Mouse (Mus musculus) monocyte, adult 5-6 weeks (primary cell): ENCODE measurements around the gene Gm10096. TPM values are rescaled to one million over a fixed set of nuclear protein-coding genes. Genes with fewer than 3 reads are reported as not detected.
"Not testable (repeated sequence)": the region's sequence is repeated elsewhere in the genome, so short reads cannot be mapped to it uniquely, and the experiment has no call there.

Experiments
- ATAC-seq: fragments of 153-309, 156-312 bp; replicated peaks from 2 replicates; pipeline ENCODE4 v1.8.0; 2017; ENCODE audit warnings: mild to moderate bottlenecking; ENCODE audit not compliant: low TSS enrichment, insufficient number of reproducible peaks, severe bottlenecking, poor library complexity, low FRiP score
- total RNA-seq: library from RNA; stranded (forward); fragments of 200-1000, 200-491, 200-594 nt; gene quantifications from 3 replicates; pipeline ENCODE4 v1.2.3, GENCODE M21; 2017

Gm10096 gene
- total RNA-seq, result not detected in 3 replicates

DNA sequence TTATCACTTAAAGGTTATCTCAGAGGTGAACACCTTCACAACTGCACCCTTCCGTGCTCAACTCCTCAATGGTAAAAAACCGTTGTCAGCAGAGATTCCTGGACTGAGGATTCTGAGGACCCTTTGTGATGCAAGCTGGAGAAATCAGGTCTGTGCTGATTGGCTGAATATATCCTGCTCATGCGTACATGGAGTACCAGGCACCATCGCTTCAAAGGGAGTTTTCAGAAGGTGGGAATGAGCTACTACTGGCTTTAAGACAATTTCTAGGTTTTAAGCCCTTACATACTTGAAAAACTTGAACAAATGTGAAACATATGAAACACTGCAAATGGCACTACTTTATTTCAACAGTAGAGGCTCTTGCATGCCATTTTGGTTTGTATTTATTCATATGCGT lies at the start of gene Gm10096:
Gm10096 (minus strand) TSS at position 101 of the 400 bp plus-strand sequence.
- not testable (repeated sequence) for ATAC-seq
